Mouse (Mus musculus): ENCODE measurements around the gene Rpl10a. TPM values are rescaled to one million over a fixed set of nuclear protein-coding genes. Genes with fewer than 3 reads are reported as not detected.
A peak's percentile ranks its signal among the peaks of the same experiment; 100 is the strongest.

The Rpl10a gene
- polyA plus RNA-seq (2012; rRNA removed), result 3,187 and 3,626 TPM in 2 replicates

DNA sequence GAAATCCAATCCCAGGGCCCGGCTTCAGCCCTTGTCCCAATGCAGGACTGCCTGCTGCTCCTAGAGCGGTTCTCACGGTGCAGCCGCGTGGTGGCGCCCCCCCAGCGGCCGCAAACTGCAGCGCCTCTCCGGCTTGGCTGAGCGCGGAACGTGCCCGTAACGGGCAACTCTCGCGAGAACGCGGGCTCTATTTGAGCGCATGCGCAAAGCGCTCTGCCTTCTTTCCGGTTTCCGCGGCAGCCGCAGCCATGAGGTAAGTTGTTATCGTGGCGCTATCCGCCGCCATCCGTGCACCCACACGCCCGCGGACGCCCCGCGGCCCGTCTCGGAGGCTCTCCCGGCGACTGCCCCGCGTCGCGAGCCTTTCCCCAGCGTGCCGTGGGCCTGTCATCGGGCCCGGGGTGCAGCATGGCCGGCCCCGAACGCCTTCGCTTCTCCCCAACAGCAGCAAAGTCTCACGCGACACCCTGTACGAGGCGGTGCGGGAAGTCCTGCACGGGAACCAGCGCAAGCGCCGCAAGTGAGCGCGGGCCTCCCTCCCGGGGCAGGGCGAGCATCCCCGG is at the start of gene Rpl10a:
Rpl10a (plus strand) TSS at position 106 of the 563 bp plus-strand sequence.
- H3K27me3 ChIP-seq (ENCODE audit: control insufficient read depth, insufficient read depth, low read length), result no peaks in the 10 kb centered on the region
- H3K36me3 ChIP-seq (ENCODE audit: control insufficient read depth, insufficient read depth, low read length), result peaks cover 21% of the 10 kb centered on the region
- H3K4me3 ChIP-seq (ENCODE audit: control insufficient read depth, insufficient read depth, low read length), result peak within 1 kb of the TSS; percentile 77
- H3K27ac ChIP-seq (ENCODE audit: control insufficient read depth, insufficient read depth, low read length), result peak within 1 kb of the TSS; percentile 64
- peak; percentile 97 for DNase-seq
- peaks cover 25% of the 10 kb centered on the region for H3K4me1 ChIP-seq (replicated peaks; ENCODE audit: control insufficient read depth, insufficient read depth, low read length)
- under 1% methylated on average over 67 of the region's 67 CpGs for WGBS
- peak; percentile 91 for TF ChIP-seq CTCF (IDR thresholded peaks at IDR 0.05; ENCODE audit: borderline replicate concordance, control insufficient read depth, extremely low read depth, insufficient read depth, low read length, poor library complexity)
- peak; percentile 91 for TF ChIP-seq POLR2A (IDR thresholded peaks at IDR 0.05; ENCODE audit: control insufficient read depth, extremely low read depth, insufficient read depth, low read length, poor library complexity)

- no peak for TF ChIP-seq CTCF (IDR thresholded peaks at IDR 0.05; ENCODE audit: borderline replicate concordance, control insufficient read depth, extremely low read depth, insufficient read depth, low read length, poor library complexity)
- no peak for TF ChIP-seq POLR2A (IDR thresholded peaks at IDR 0.05; ENCODE audit: control insufficient read depth, extremely low read depth, insufficient read depth, low read length, poor library complexity)
- DNase-seq, result no peak
- Histone ChIP-seq H3K4me3 (ENCODE audit: control insufficient read depth, insufficient read depth, low read length) (no peak overlapping the region), H3K27me3 (ENCODE audit: control insufficient read depth, insufficient read depth, low read length) (no peaks in the 10 kb centered on the region), H3K4me1 (replicated peaks; ENCODE audit: control insufficient read depth, insufficient read depth, low read length) (peaks cover 33% of the 10 kb centered on the region), H3K27ac (ENCODE audit: control insufficient read depth, insufficient read depth, low read length) (peak overlapping the region; percentile 16; the same call in 1 of the 2 replicates), H3K36me3 (ENCODE audit: control insufficient read depth, insufficient read depth, low read length) (no peaks in the 10 kb centered on the region)
- WGBS, result 75% methylated on average over 4 of the region's 4 CpGs
Observed at GRCm38 (mm10) chr17:28279236-28279635, 49.0 kb upstream of the Rpl10a start.

DNA sequence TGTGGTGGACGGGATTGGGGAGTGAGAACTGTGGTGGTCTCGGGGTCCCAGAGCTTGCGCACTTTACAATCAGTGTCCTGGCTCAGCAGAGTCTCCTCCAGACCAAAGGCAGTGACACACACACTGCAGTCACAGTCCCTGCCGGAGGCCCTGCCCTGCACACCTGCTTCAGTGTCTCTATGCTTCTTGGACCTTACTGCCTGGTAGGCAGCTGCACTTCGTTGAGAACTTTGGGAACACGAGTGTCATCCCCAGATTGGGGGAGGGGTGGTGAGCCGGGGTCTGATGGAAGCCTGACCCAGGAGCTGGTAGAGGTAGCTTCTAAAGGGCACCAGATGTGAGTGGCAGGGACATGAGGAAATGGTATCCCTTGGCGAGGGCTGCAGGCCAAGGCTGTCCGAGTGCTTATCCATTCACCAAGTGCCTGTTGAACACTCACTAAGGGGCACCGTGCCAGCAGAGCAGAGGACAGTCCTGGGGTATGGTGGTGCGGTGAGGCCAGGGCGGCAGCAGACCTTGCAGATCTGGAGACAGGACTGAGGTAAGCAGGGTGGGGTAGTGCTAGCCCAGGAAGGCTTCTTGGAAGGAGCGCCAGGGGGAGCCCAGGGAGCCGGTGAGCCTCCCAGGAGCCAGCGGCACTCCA is 48.4 kb upstream of the Rpl10a start:
- H3K36me3 ChIP-seq (ENCODE audit: control insufficient read depth, insufficient read depth, low read length), result no peaks in the 10 kb centered on the region

GRCm38 (mm10) chr17:28280423-28280800 is 47.9 kb upstream of the Rpl10a start:
- peaks cover 33% of the 10 kb centered on the region for H3K4me1 ChIP-seq (replicated peaks; ENCODE audit: control insufficient read depth, insufficient read depth, low read length)
- no peak overlapping the region for H3K4me3 ChIP-seq (ENCODE audit: control insufficient read depth, insufficient read depth, low read length)
- WGBS, result 87% methylated on average over 7 of the region's 7 CpGs
- no peak for DNase-seq
- no peak overlapping the region for H3K27ac ChIP-seq (ENCODE audit: control insufficient read depth, insufficient read depth, low read length)
- TF ChIP-seq POLR2A (IDR thresholded peaks at IDR 0.05; ENCODE audit: control insufficient read depth, extremely low read depth, insufficient read depth, low read length, poor library complexity) (no peak), CTCF (IDR thresholded peaks at IDR 0.05; ENCODE audit: borderline replicate concordance, control insufficient read depth, extremely low read depth, insufficient read depth, low read length, poor library complexity) (no peak)
- no peaks in the 10 kb centered on the region for H3K36me3 ChIP-seq (ENCODE audit: control insufficient read depth, insufficient read depth, low read length)
- no peaks in the 10 kb centered on the region for H3K27me3 ChIP-seq (ENCODE audit: control insufficient read depth, insufficient read depth, low read length)

More for the DNA sequence above, 48.4 kb upstream of the Rpl10a start:
- TF ChIP-seq POLR2A (IDR thresholded peaks at IDR 0.05; ENCODE audit: control insufficient read depth, extremely low read depth, insufficient read depth, low read length, poor library complexity), result no peak
- no peak for TF ChIP-seq CTCF (IDR thresholded peaks at IDR 0.05; ENCODE audit: borderline replicate concordance, control insufficient read depth, extremely low read depth, insufficient read depth, low read length, poor library complexity)
- no peak for DNase-seq
- H3K27ac ChIP-seq (ENCODE audit: control insufficient read depth, insufficient read depth, low read length), result no peak overlapping the region
- no peak overlapping the region for H3K4me3 ChIP-seq (ENCODE audit: control insufficient read depth, insufficient read depth, low read length)
- peaks cover 33% of the 10 kb centered on the region for H3K4me1 ChIP-seq (replicated peaks; ENCODE audit: control insufficient read depth, insufficient read depth, low read length)
- no peaks in the 10 kb centered on the region for H3K27me3 ChIP-seq (ENCODE audit: control insufficient read depth, insufficient read depth, low read length)
- 83% methylated on average over 15 of the region's 15 CpGs for WGBS

DNA sequence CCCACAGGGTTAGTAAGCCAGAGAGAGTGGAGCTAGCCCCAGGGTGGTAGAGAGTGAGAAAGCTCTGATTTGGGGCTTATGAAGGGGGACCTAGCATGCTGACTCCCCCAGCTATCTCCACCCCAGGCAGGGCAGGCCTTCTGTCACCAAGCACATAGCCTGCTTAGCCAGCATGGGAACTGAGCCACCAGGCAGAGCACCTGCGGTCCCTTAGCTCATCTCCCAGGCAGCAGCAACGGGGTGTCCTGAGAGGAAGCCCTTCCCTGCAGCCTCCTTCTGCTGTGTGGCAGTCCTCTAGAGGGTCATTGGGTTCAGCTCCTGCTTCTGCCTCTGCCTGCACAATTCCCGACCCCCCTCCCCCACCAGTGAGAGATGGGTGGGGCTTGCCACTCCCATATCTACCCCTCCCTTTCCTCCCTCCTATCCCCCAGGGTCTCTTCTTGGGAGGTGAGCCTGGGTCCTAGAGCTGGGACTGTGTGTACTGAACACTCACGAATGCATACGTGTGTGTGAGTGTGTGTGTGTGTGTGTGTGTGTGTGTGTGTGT is 47.4 kb upstream of the Rpl10a start:
- peaks cover 33% of the 10 kb centered on the region for H3K4me1 ChIP-seq (replicated peaks; ENCODE audit: control insufficient read depth, insufficient read depth, low read length)
- no peak overlapping the region for H3K4me3 ChIP-seq (ENCODE audit: control insufficient read depth, insufficient read depth, low read length)
- no peaks in the 10 kb centered on the region for H3K36me3 ChIP-seq (ENCODE audit: control insufficient read depth, insufficient read depth, low read length)
- no peak overlapping the region for H3K27ac ChIP-seq (ENCODE audit: control insufficient read depth, insufficient read depth, low read length)
- H3K27me3 ChIP-seq (ENCODE audit: control insufficient read depth, insufficient read depth, low read length), result no peaks in the 10 kb centered on the region
- TF ChIP-seq CTCF (IDR thresholded peaks at IDR 0.05; ENCODE audit: borderline replicate concordance, control insufficient read depth, extremely low read depth, insufficient read depth, low read length, poor library complexity) (no peak), POLR2A (IDR thresholded peaks at IDR 0.05; ENCODE audit: control insufficient read depth, extremely low read depth, insufficient read depth, low read length, poor library complexity) (no peak)
- WGBS, result 73% methylated on average over 5 of the region's 5 CpGs
- no peak for DNase-seq

GRCm38 (mm10) chr17:28281866-28282441 is 46.3 kb upstream of the Rpl10a start:
- Histone ChIP-seq H3K27me3 (ENCODE audit: control insufficient read depth, insufficient read depth, low read length) (no peaks in the 10 kb centered on the region), H3K36me3 (ENCODE audit: control insufficient read depth, insufficient read depth, low read length) (no peaks in the 10 kb centered on the region), H3K4me3 (ENCODE audit: control insufficient read depth, insufficient read depth, low read length) (no peak overlapping the region), H3K4me1 (replicated peaks; ENCODE audit: control insufficient read depth, insufficient read depth, low read length) (peaks cover 33% of the 10 kb centered on the region), H3K27ac (ENCODE audit: control insufficient read depth, insufficient read depth, low read length) (no peak overlapping the region)
- TF ChIP-seq CTCF (IDR thresholded peaks at IDR 0.05; ENCODE audit: borderline replicate concordance, control insufficient read depth, extremely low read depth, insufficient read depth, low read length, poor library complexity) (no peak), POLR2A (IDR thresholded peaks at IDR 0.05; ENCODE audit: control insufficient read depth, extremely low read depth, insufficient read depth, low read length, poor library complexity) (no peak)
- DNase-seq, result no peak
- WGBS, result 63% methylated on average over 7 of the region's 7 CpGs
